Mouse (Mus musculus) lung, postnatal 25 days (tissue): ENCODE data around the gene Gm21170.
"Not testable (repeated sequence)": the region's sequence is repeated elsewhere in the genome, so short reads cannot be mapped to it uniquely, and the experiment has no call there.

Experiments used
- DNase-seq: peaks from one replicate; pipeline ENCODE4 v3.0.0; 2022; ENCODE audit warnings: low spot score

The Gm21170 gene

GRCm38 (mm10) chrY:47690998-47691397, at the start of gene Gm21170:
Gene Gm21170 (minus strand): TSS chrY:47691098.
- DNase-seq, result not testable (repeated sequence)
